Mouse (Mus musculus): ENCODE measurements around the gene Fhod1.

DNA sequence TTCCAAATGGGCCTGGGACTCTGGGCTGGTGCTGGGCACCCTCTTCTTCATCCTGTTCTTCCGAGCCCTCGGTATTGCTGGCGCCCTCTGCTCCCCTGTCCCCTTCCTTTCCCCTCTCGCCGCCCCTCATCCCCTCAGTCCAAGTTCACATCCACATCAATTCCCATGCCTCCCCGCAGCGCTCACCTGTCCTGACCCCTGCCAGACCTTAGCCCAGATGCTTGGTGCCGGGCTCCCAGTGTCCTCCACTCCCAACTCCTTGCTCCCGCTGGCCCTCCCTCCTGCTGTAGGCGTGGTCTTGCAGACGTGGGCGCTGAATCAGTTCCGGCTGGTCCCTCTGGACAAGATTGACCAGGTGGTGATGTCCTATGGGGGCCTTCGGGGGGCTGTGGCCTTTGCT, 8.9 kb upstream of the Fhod1 start:
- TF ChIP-seq POLR2A (IDR thresholded peaks at IDR 0.05; ENCODE audit: insufficient read depth, low read length) (no peak), CTCF (IDR thresholded peaks at IDR 0.05; ENCODE audit: low read depth, low read length) (no peak), EP300 (IDR thresholded peaks at IDR 0.05; ENCODE audit: insufficient read depth, low read depth, low read length) (no peak)
